Mouse (Mus musculus) liver, embryonic 13.5 days (tissue): ENCODE measurements around the gene Ttpal. TPM values are rescaled to one million over a fixed set of nuclear protein-coding genes. Genes with fewer than 3 reads are reported as not detected.

Experiments used
- ATAC-seq: fragments of 200-750 bp; cut with Nextera tagmentation; 2 replicates; pipeline ENCODE4 v1.8.0; 2017; ENCODE audit warnings: low read depth, mild to moderate bottlenecking, moderate number of reproducible peaks, moderate library complexity
- DNase-seq: peaks from one replicate; pipeline ENCODE4 v3.0.0; 2022
- H3K27ac ChIP-seq: fragments of 300-500 bp; sonication (generic); 2 replicates; pipeline ENCODE4 v1.5.1; 2015; ENCODE audit warnings: moderate library complexity, mild to moderate bottlenecking, inconsistent platforms
- H3K27me3 ChIP-seq: fragments of 300-500 bp; sonication (generic); 2 replicates; pipeline ENCODE4 v1.6.1; 2015; ENCODE audit warnings: mild to moderate bottlenecking, inconsistent platforms
- H3K36me3 ChIP-seq: fragments of 300-500 bp; sonication (generic); 2 replicates; pipeline ENCODE4 v1.6.1; 2015; ENCODE audit warnings: mild to moderate bottlenecking, inconsistent platforms
- H3K4me1 ChIP-seq: fragments of 300-500 bp; sonication (generic); replicated peaks from 2 replicates; pipeline ENCODE4 v1.6.1; 2015; ENCODE audit warnings: inconsistent platforms
- H3K4me2 ChIP-seq: fragments of 300-500 bp; sonication (generic); 2 replicates; pipeline ENCODE4 v1.6.1; 2015; ENCODE audit warnings: inconsistent platforms, mild to moderate bottlenecking, moderate library complexity
- H3K4me3 ChIP-seq: fragments of 300-500 bp; sonication (generic); replicated peaks from 2 replicates; pipeline ENCODE4 v1.5.1; 2015; ENCODE audit warnings: mild to moderate bottlenecking, inconsistent platforms
- H3K9ac ChIP-seq: fragments of 300-500 bp; sonication (generic); 2 replicates; pipeline ENCODE4 v1.6.1; 2015; ENCODE audit warnings: mild to moderate bottlenecking, inconsistent platforms
- H3K9me3 ChIP-seq: fragments of 300-500 bp; sonication (generic); replicated peaks from 2 replicates; pipeline ENCODE4 v1.6.1; 2016; ENCODE audit warnings: inconsistent platforms
- WGBS: fragments of 180-500 bp; shearing (Covaris S2); methylation state at CpG from one replicate; pipeline ENCODE4 v1.1.7; 2015; ENCODE audit not compliant: insufficient replicate concordance; 5-methylcytosine and 5-hydroxymethylcytosine counted together
- polyA plus RNA-seq: library from polyadenylated mRNA; unstranded; fragments of >200 nt; fragmentation: Nextera tagmentation; extraction: Ambion mirVana; gene quantifications from 2 replicates; pipeline ENCODE4 v1.2.1, GENCODE M21; 2015

Gene Ttpal
- polyA plus RNA-seq, 1 experiment from 2014 or later, result 13.9 TPM

GRCm38 (mm10) chr2:163593636-163594282 is 8.4 kb upstream of the Ttpal start:
- H3K4me1 ChIP-seq, result peaks cover 55% of the 10 kb centered on the region
- no peak overlapping the region for H3K9ac ChIP-seq
- DNase-seq, result no peak
- 76% methylated on average over 10 of the region's 10 CpGs for whole genome bisulfite sequencing
- H3K9me3 ChIP-seq, result no peaks in the 10 kb centered on the region
- no peaks in the 10 kb centered on the region for H3K27me3 ChIP-seq
- no peak overlapping the region for H3K27ac ChIP-seq
- no peak overlapping the region for H3K4me2 ChIP-seq
- no peak overlapping the region for H3K4me3 ChIP-seq
- ATAC-seq, result no peak
- no peaks in the 10 kb centered on the region for H3K36me3 ChIP-seq

GRCm38 (mm10) chr2:163595119-163595518 is 7.0 kb upstream of the Ttpal start:
- 30% methylated on average over 2 of the region's 2 CpGs for WGBS
- H3K4me3 ChIP-seq, result no peak overlapping the region
- DNase-seq, result no peak
- no peak for ATAC-seq
- no peak overlapping the region for H3K9ac ChIP-seq
- H3K4me2 ChIP-seq, result no peak overlapping the region
- no peaks in the 10 kb centered on the region for H3K9me3 ChIP-seq
- no peaks in the 10 kb centered on the region for H3K36me3 ChIP-seq
- H3K4me1 ChIP-seq, result peaks cover 50% of the 10 kb centered on the region
- H3K27ac ChIP-seq, result no peak overlapping the region
- H3K27me3 ChIP-seq, result no peaks in the 10 kb centered on the region

DNA sequence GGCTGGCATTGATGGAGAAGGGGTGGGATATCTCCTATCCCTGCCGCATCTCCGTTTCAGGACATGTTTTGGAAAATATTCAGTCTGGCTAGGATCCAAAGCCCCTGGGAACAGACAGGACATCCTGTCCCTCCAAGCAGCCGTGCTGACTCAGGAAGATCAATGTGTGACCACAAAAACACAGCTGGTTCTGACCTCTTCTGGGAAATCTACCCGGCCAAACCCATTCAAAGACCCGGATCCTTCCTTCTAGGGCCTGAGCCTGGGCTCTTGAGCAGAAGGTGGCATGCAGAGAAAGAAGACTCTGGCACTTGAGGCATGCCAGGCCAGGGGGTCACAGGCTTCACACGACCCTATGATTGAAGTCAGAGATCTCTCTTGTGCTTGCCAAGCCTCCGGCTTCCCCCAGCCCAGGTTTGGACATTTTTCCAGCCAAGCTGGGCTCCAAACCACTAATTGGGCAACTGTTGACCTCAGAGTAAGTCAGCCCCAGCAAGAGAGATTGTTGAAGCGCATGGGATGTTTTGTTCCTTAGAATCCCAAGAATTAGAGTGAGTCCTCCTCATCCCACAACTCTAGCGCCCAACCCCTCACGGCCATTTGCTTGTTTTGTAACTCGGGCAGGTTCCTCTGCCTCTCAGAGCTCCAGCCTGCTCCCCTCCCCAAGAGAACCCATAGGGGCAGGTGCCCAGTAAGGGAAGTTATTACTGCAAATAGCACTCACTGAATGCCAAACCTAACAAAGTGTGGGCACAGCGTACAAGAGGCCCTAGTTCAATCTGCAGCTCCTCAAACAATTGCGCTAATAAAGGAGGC is 5.8 kb upstream of the Ttpal start:
- ATAC-seq, result no peak
- no peak for DNase-seq
- no peak overlapping the region for H3K9ac ChIP-seq
- no peaks in the 10 kb centered on the region for H3K36me3 ChIP-seq
- peaks cover 39% of the 10 kb centered on the region for H3K4me1 ChIP-seq
- no peak overlapping the region for H3K4me2 ChIP-seq
- H3K27ac ChIP-seq, result no peak overlapping the region
- no peaks in the 10 kb centered on the region for H3K27me3 ChIP-seq
- no peak overlapping the region for H3K4me3 ChIP-seq
- no peaks in the 10 kb centered on the region for H3K9me3 ChIP-seq
- WGBS, result 48% methylated on average over 13 of the region's 13 CpGs

DNA sequence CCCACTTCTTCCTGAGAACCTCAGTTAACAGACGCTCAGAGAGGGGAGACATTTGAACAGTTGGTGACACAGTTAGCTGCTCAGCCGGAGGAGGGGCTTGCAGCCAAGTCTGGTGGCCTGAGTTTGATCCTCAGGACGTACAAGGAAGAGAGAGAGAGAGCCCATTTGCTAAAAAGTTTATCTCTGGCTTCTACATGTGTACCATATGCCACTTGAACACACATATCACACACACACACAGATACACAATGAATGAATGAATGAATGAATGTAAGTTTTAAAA is 5.3 kb upstream of the Ttpal start:
- WGBS, result 24% methylated on average over 3 of the region's 3 CpGs
- no peak overlapping the region for H3K27ac ChIP-seq

GRCm38 (mm10) chr2:163597661-163598060 is 4.5 kb upstream of the Ttpal start:
- no peak for ATAC-seq
- Histone ChIP-seq H3K27me3 (no peaks in the 10 kb centered on the region), H3K9me3 (no peaks in the 10 kb centered on the region), H3K4me1 (peaks cover 48% of the 10 kb centered on the region), H3K27ac (no peak overlapping the region), H3K4me2 (no peak overlapping the region), H3K36me3 (no peaks in the 10 kb centered on the region), H3K4me3 (no peak overlapping the region), H3K9ac (no peak overlapping the region)
- peak; percentile 42 for DNase-seq
- WGBS, result 46% methylated on average over 4 of the region's 4 CpGs

More for the DNA sequence above, 5.3 kb upstream of the Ttpal start:
- Histone ChIP-seq H3K4me2 (no peak overlapping the region), H3K36me3 (no peaks in the 10 kb centered on the region), H3K4me1 (peaks cover 41% of the 10 kb centered on the region), H3K4me3 (no peak overlapping the region), H3K27me3 (no peaks in the 10 kb centered on the region), H3K9me3 (no peaks in the 10 kb centered on the region), H3K9ac (no peak overlapping the region)
- ATAC-seq, result no peak
- no peak for DNase-seq

DNA sequence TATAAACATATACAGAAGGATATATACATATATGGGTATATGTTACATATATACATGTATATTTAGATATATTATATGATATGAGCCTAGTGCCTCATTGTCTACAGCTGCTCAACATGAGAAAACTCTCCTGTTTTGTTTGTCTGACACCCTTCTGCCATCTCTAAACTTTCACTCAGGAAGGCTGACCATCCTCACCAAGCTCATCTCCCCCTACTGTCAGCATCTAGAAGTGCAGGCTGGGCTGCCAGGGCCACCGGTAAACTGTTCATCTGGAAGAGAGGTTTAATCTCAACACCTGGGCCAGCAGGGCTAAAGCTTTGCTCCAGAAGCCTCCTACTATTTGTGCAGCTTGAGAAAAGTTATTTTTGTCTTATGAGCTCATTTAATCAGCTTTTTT is 2.9 kb upstream of the Ttpal start:
- Histone ChIP-seq H3K4me3 (no peak overlapping the region), H3K9ac (no peak overlapping the region), H3K4me2 (no peak overlapping the region), H3K9me3 (no peaks in the 10 kb centered on the region), H3K36me3 (no peaks in the 10 kb centered on the region), H3K27me3 (no peaks in the 10 kb centered on the region), H3K27ac (no peak overlapping the region), H3K4me1 (peaks cover 59% of the 10 kb centered on the region)
- 3% methylated on average over 1 of the region's 1 CpGs for WGBS
- DNase-seq (peak; percentile 56), ATAC-seq (no peak)

GRCm38 (mm10) chr2:163601066-163601465 is 1.0 kb upstream of the Ttpal start:
- Histone ChIP-seq H3K4me2 (no peak overlapping the region), H3K4me1 (peaks cover 59% of the 10 kb centered on the region), H3K9ac (no peak overlapping the region), H3K27me3 (no peaks in the 10 kb centered on the region), H3K9me3 (no peaks in the 10 kb centered on the region), H3K4me3 (no peak overlapping the region), H3K36me3 (no peaks in the 10 kb centered on the region), H3K27ac (0 out of 2 replicates have a peak overlapping the region, but pooled peaks have one; percentile 37)
- ATAC-seq (no peak), DNase-seq (no peak)
- 87% methylated on average over 7 of the region's 7 CpGs for WGBS

GRCm38 (mm10) chr2:163601712-163602100 is 408 bp upstream of the Ttpal start:
- ATAC-seq (no peak), DNase-seq (no peak)
- Histone ChIP-seq H3K4me1 (peaks cover 56% of the 10 kb centered on the region), H3K36me3 (no peaks in the 10 kb centered on the region), H3K9ac (peak overlapping the region; percentile 95), H3K9me3 (no peaks in the 10 kb centered on the region), H3K4me3 (peak overlapping the region; percentile 94), H3K4me2 (peak overlapping the region; percentile 99), H3K27me3 (no peaks in the 10 kb centered on the region), H3K27ac (peak overlapping the region; percentile 37; the same call in 1 of the 2 replicates)
- 60% methylated on average over 7 of the region's 7 CpGs for WGBS

DNA sequence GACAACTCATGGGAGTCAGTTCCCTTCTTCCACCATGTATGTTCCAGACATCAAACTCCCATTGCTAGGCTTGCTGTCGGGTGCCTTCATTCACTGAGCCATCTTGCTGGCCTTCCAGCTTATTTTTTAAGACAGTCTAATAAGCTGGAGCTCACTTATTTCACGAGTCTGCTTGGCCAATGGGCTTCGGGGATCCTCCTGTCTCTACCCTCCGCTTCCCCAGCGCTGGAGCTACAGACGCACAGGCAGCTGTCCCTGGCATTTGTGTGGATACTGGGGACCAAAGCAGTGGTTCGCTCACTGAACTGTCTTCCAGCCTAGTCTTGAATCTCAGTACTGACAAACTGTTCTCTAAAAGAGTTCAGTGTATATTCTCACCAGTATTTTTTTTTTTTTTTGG is 4.0 kb downstream of the Ttpal start:
- no peak overlapping the region for H3K27ac ChIP-seq
- WGBS, result 77% methylated on average over 7 of the region's 7 CpGs
- DNase-seq (no peak), ATAC-seq (no peak)
- peaks cover 57% of the 10 kb centered on the region for H3K4me1 ChIP-seq
- no peaks in the 10 kb centered on the region for H3K27me3 ChIP-seq
- no peak overlapping the region for H3K4me3 ChIP-seq
- 0 out of 2 replicates have a peak overlapping the region, but pooled peaks have one; percentile 29 for H3K9ac ChIP-seq
- 0 out of 2 replicates have a peak overlapping the region, but pooled peaks have one; percentile 6 for H3K4me2 ChIP-seq
- no peaks in the 10 kb centered on the region for H3K9me3 ChIP-seq
- H3K36me3 ChIP-seq, result peaks cover 30% of the 10 kb centered on the region

DNA sequence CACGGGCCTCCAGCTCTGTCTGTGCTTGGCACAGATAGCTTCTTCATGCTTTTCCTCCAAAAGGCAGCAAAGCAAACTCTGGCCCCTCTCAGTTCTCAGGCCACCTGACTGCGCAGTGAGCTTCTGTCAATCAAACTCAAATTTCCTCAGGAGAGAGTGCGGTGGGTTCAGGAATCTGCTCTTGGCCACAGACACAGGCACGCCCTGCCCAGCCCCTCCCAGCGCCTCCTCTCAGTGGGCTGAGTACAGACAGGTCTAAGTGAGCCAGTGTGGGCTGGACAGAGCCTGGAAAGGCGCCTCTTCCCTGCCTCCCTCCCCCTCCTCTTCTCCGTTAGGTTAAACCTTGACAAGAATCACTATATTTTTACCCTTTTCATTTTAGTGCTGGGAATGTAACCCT is 5.9 kb downstream of the Ttpal start:
- H3K36me3 ChIP-seq, result peaks cover 47% of the 10 kb centered on the region
- H3K27ac ChIP-seq, result no peak overlapping the region
- no peak for ATAC-seq
- no peaks in the 10 kb centered on the region for H3K9me3 ChIP-seq
- no peak overlapping the region for H3K9ac ChIP-seq
- H3K4me2 ChIP-seq, result no peak overlapping the region
- H3K4me1 ChIP-seq, result peaks cover 41% of the 10 kb centered on the region
- H3K4me3 ChIP-seq, result no peak overlapping the region
- no peak for DNase-seq
- 80% methylated on average over 7 of the region's 7 CpGs for WGBS
- no peaks in the 10 kb centered on the region for H3K27me3 ChIP-seq

DNA sequence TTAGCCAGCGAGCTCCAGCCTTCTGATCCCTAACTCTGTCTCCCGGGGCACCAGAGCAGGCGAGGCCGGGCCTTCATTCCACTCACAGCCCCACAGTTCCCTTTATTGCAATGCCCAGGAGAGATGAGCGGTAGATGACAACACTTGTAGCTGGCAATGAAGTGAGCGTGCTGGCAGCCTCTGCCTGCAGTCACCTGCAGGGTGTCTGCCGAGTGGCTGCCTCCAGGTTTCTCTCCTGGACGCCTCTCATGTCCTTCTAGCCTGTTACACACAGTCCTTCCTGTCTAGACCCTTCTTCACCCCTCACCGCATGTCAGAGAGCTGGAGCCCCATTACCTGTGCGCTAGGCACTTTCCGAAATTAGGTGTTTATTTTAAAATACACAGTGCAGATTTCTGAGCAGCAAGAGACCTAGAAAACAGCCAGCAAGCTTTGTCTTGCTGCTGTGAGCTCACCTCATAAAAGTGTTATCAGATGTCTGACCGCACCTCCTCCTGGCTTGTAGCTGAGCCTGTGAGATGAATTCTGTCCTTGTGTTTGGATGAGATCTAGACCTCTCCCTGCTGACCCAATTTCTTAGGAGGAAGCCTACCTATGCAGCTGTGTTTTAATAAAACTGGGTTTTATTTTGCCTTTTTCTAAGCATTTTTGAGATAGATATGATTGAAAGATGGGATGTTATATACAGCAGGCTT is 7.3 kb downstream of the Ttpal start:
- H3K9me3 ChIP-seq, result no peaks in the 10 kb centered on the region
- 80% methylated on average over 12 of the region's 12 CpGs for WGBS
- peaks cover 62% of the 10 kb centered on the region for H3K36me3 ChIP-seq
- peaks cover 33% of the 10 kb centered on the region for H3K4me1 ChIP-seq
- H3K4me2 ChIP-seq, result no peak overlapping the region
- no peak overlapping the region for H3K27ac ChIP-seq
- H3K27me3 ChIP-seq, result no peaks in the 10 kb centered on the region
- ATAC-seq, result no peak
- H3K9ac ChIP-seq, result no peak overlapping the region
- no peak for DNase-seq
- no peak overlapping the region for H3K4me3 ChIP-seq
